Mouse (Mus musculus) erythroblast, adult 5-6 weeks (primary cell): ENCODE results near the gene DXBay18. TPM values are rescaled to one million over a fixed set of nuclear protein-coding genes. Genes with fewer than 3 reads are reported as not detected.
"Not testable (repeated sequence)": the region's sequence is repeated elsewhere in the genome, so short reads cannot be mapped to it uniquely, and the experiment has no call there.

Source experiments
- ATAC-seq: replicated peaks from 2 replicates; pipeline ENCODE4 v1.8.0; 2016; ENCODE audit warnings: moderate number of reproducible peaks, mild to moderate bottlenecking, moderate TSS enrichment, inconsistent platforms; ENCODE audit not compliant: poor library complexity, low FRiP score, severe bottlenecking
- total RNA-seq, 2 experiments: library from RNA; stranded (forward) in 1 of 2; stranded (reverse) in 1 of 2; fragments of 150-400 nt in 1 of 2; fragments of 200-764, 138-1000 nt in 1 of 2; gene quantifications; 2 replicates each; pipeline versions ENCODE4 v1.2.3 to v1.2.4; 2015 to 2017; ENCODE audit warnings: low replicate concordance in 2 of 2

DXBay18 gene
- not detected in 2 replicates for total RNA-seq (2015; ENCODE audit: low replicate concordance)
- not detected in 2 replicates for total RNA-seq (2017; ENCODE audit: low replicate concordance)

DNA sequence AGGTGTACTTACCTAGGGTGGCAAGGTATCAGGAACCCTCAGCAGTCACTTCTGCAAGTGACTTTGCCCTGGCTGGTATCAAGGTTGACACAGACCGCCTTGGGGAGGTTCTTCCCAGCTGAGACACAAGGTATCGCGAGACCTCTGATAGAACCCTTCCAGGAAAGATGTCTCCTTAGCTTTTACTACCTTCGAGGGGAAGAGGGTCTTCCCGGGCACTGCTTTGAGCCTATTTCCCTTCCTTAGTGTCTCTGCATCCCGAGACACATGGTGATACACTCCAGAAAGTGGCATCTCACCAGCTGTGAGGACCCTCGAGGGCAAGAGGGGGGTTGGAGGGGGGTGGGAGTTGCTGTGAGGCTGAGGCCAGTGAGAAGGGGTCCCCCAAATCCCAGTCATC, at the start of gene DXBay18:
TSS of gene DXBay18 (minus strand) at position 101 of the 400 bp plus-strand sequence.
- ATAC-seq: not testable (repeated sequence)

DNA sequence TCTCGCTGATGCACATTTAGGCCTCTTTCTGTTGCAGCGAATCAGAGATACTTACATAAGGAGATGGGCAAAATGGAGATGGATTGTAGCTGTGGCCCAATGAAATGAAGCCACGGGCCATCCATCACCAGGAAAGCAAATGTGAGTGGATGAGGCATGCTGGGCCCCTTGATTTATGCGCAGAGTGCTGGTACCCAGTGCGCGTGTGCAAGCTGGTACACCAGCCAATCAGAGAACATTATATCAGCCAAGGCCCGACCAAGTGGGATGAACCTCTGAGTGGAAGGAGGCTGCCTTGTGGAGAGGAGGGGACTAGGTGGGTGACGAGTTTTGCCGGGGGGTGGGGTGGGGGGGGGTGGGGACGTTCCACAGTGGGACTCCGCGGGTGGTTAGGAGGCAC, 42.7 kb upstream of the DXBay18 start, which contains the start of gene Xlr3b:
TSS of gene Xlr3b (plus strand) at position 274 of the 400 bp plus-strand sequence.
- ATAC-seq: not testable (repeated sequence)

DNA sequence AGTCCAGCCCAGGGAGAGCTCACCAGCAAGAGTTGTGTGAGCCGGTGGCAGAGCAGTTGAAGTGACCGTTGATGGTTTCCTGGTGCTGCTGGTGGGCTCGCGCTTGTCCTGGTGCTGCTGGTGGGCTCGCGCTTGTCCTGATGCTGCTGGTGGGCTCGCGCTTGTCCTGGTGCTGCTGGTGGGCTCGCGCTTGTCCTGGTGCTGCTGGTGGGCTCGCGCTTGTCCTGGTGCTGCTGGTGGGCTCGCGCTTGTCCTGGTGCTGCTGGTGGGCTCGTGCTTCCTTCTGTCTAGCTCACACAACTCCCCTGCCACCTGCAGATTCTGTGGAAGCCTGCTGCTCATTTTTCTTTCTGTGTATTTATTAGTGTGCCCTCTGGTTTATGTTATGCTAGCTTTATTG, 27.6 kb upstream of the DXBay18 start, which contains the start of gene Spin2d:
TSS of gene Spin2d (minus strand) at position 101 of the 400 bp plus-strand sequence.
- ATAC-seq: not testable (repeated sequence)

DNA sequence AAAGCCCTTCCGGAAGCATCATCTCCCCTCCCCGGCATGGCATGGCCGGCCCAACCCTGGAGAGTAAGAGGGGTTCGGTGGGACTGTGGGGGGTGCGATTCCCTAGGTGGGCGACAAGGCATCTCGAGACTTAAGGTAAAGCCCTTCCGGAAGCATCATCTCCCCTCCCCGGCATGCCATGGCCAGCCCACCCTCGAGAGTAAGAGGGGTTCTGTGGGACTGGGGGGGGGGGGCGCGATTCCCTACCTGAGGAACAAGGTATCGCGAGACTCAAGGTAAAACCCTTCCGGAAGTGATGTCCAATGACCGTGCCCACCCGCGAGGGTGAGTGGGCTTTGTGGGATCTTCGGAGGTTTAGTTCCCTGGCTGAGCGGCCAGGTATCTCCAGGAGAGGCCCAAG, 754 bp downstream of the DXBay18 start, which contains the start of gene Xlr5b:
TSS of gene Xlr5b (plus strand) at position 301 of the 400 bp plus-strand sequence.
- ATAC-seq: not testable (repeated sequence)

DNA sequence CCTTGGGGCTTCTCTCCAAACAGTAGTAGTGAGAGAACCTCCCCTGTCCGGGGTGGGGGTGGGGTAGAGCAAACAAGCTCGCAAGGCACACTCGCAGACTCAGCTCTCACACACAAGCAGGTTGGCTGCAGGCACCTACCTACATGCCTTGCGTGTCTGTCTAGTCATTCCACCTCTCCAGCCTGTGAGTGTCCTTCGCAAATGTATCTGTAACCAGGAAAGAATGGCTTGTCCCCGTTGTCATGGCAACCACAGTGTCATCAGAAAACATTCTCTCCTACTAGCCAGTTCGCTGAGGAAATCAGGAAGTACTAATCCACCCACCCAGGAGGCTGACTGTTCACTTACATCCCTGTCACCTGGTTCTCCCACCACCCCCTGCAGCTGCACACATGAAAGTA, 6.0 kb downstream of the DXBay18 start:
- not testable (repeated sequence) for ATAC-seq

DNA sequence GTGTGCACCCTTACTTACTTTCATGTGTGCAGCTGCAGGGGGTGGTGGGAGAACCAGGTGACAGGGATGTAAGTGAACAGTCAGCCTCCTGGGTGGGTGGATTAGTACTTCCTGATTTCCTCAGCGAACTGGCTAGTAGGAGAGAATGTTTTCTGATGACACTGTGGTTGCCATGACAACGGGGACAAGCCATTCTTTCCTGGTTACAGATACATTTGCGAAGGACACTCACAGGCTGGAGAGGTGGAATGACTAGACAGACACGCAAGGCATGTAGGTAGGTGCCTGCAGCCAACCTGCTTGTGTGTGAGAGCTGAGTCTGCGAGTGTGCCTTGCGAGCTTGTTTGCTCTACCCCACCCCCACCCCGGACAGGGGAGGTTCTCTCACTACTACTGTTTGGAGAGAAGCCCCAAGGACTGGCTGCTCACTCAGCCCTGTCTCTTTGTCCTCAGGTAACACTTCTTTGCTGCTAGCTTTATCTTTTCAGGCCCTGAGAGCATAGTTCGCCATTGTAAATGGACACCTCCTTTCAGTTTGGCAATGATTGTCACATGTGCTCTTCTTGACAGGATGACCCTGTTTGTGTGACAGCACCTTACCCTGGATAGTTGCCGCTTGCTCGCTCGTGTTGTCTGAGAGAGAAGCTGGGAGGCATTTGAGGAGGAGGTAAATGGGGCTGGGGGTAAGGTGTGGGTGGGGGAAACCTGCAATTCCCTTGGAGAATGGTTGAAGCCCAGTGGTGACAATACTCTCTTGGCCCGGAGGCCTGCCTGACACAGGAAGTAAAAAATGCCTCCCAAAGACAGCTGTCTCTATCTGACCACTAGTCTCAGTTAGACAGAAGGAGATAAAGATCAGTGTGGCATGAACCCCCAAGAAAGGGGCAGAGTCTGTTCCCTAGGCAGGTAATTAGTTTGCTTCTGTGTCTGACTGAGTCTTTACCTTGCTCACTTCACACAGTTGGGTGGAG, 26.1 kb downstream of the DXBay18 start:
- ATAC-seq: not testable (repeated sequence)

DNA sequence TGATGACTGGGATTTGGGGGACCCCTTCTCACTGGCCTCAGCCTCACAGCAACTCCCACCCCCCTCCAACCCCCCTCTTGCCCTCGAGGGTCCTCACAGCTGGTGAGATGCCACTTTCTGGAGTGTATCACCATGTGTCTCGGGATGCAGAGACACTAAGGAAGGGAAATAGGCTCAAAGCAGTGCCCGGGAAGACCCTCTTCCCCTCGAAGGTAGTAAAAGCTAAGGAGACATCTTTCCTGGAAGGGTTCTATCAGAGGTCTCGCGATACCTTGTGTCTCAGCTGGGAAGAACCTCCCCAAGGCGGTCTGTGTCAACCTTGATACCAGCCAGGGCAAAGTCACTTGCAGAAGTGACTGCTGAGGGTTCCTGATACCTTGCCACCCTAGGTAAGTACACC, 32.5 kb downstream of the DXBay18 start, which contains the start of gene Gm14685:
TSS of gene Gm14685 (plus strand) at position 301 of the 400 bp plus-strand sequence.
- ATAC-seq: not testable (repeated sequence)

DNA sequence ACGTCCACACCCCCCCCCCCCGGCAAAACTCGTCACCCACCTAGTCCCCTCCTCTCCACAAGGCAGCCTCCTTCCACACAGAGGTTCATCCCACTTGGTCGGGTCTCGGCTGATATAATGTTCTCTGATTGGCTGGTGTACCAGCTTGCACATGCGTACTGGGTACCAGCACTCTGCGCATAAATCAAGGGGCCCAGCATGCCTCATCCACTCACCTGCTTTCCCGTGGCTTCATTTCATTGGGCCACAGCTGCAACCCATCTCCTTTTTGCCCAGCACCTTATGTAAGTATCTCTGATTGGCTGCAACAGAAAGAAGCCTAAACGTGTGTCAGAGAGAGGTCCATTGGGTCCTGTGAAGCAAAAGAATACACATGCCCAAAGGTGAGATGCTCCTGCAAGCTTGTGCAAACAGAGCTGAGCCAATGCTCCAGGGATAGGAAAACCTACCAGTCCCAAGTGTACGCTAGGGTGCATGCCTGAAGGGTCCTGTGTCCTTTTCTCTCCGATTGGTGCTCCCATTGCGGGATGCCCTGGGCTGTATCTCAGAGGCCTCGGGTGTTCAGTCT, 52.2 kb downstream of the DXBay18 start, which contains the start of gene Xlr3a:
TSS of gene Xlr3a (minus strand) at position 155 of the 568 bp plus-strand sequence.
- not testable (repeated sequence) for ATAC-seq

Other genes with a start within 250 kb of the DXBay18 start
- 11.9 and 15.6 TPM in 2 replicates for gene Cetn2, start 231.0 kb downstream of the DXBay18 start, total RNA-seq (2015; ENCODE audit: low replicate concordance)
- 19.0 and 27.2 TPM in 2 replicates for gene Cetn2, start 231.0 kb downstream of the DXBay18 start, total RNA-seq (2017; ENCODE audit: low replicate concordance)
- gene Nsdhl, start 230.9 kb downstream of the DXBay18 start, total RNA-seq (2015; ENCODE audit: low replicate concordance): 4.0 and 20.6 TPM in 2 replicates
- 4.0 and 4.8 TPM in 2 replicates for gene Nsdhl, start 230.9 kb downstream of the DXBay18 start, total RNA-seq (2017; ENCODE audit: low replicate concordance)
- not detected in 2 replicates for gene Zfp185, start 162.1 kb downstream of the DXBay18 start, total RNA-seq (2015; ENCODE audit: low replicate concordance)
- gene Zfp185, start 162.1 kb downstream of the DXBay18 start, total RNA-seq (2017; ENCODE audit: low replicate concordance): not detected in 2 replicates
- not detected in 2 replicates for gene Pnma5, start 112.3 kb downstream of the DXBay18 start, total RNA-seq (2015; ENCODE audit: low replicate concordance)
- gene Pnma5, start 112.3 kb downstream of the DXBay18 start, total RNA-seq (2017; ENCODE audit: low replicate concordance): not detected in 2 replicates
- not detected in 2 replicates for gene Pnma3, start 84.7 kb downstream of the DXBay18 start, total RNA-seq (2015; ENCODE audit: low replicate concordance)
- not detected in 2 replicates for gene Pnma3, start 84.7 kb downstream of the DXBay18 start, total RNA-seq (2017; ENCODE audit: low replicate concordance)
- gene Xlr4a, start 67.0 kb downstream of the DXBay18 start, total RNA-seq (2015; ENCODE audit: low replicate concordance): 2.9 TPM in 1 of 2 replicates, not detected in the other
- gene Xlr4a, start 67.0 kb downstream of the DXBay18 start, total RNA-seq (2017; ENCODE audit: low replicate concordance): 6.5 TPM in 1 of 2 replicates, not detected in the other
- gene Xlr3a, start 52.4 kb downstream of the DXBay18 start, total RNA-seq (2015; ENCODE audit: low replicate concordance): not detected in 2 replicates
- gene Xlr3a, start 52.4 kb downstream of the DXBay18 start, total RNA-seq (2017; ENCODE audit: low replicate concordance): 3.2 TPM in 1 of 2 replicates, not detected in the other
- gene Gm14685, start 32.4 kb downstream of the DXBay18 start, total RNA-seq (2015; ENCODE audit: low replicate concordance): not detected in 2 replicates
- not detected in 2 replicates for gene Gm14685, start 32.4 kb downstream of the DXBay18 start, total RNA-seq (2017; ENCODE audit: low replicate concordance)
- gene Xlr5b, start 654 bp downstream of the DXBay18 start, total RNA-seq (2015; ENCODE audit: low replicate concordance): not detected in 2 replicates
- not detected in 2 replicates for gene Xlr5b, start 654 bp downstream of the DXBay18 start, total RNA-seq (2017; ENCODE audit: low replicate concordance)
- not detected in 2 replicates for gene Spin2d, start 27.5 kb upstream of the DXBay18 start, total RNA-seq (2015; ENCODE audit: low replicate concordance)
- gene Spin2d, start 27.5 kb upstream of the DXBay18 start, total RNA-seq (2017; ENCODE audit: low replicate concordance): not detected in 2 replicates
- gene Xlr3b, start 42.8 kb upstream of the DXBay18 start, total RNA-seq (2015; ENCODE audit: low replicate concordance): 0.63 TPM in 1 of 2 replicates, not detected in the other
- not detected in 2 replicates for gene Xlr3b, start 42.8 kb upstream of the DXBay18 start, total RNA-seq (2017; ENCODE audit: low replicate concordance)
- gene Xlr4b, start 64.9 kb upstream of the DXBay18 start, total RNA-seq (2015; ENCODE audit: low replicate concordance): 2.1 and 6.9 TPM in 2 replicates
- gene Xlr4b, start 64.9 kb upstream of the DXBay18 start, total RNA-seq (2017; ENCODE audit: low replicate concordance): 0.77 and 2.2 TPM in 2 replicates
- gene F8a, start 78.8 kb upstream of the DXBay18 start, total RNA-seq (2015; ENCODE audit: low replicate concordance): 2.5 TPM in 1 of 2 replicates, not detected in the other
- gene F8a, start 78.8 kb upstream of the DXBay18 start, total RNA-seq (2017; ENCODE audit: low replicate concordance): 0.42 and 0.51 TPM in 2 replicates
- gene Xlr4c, start 93.7 kb upstream of the DXBay18 start, total RNA-seq (2015; ENCODE audit: low replicate concordance): not detected in 2 replicates
- gene Xlr4c, start 93.7 kb upstream of the DXBay18 start, total RNA-seq (2017; ENCODE audit: low replicate concordance): 0.94 and 2.9 TPM in 2 replicates
- gene Xlr3c, start 115.9 kb upstream of the DXBay18 start, total RNA-seq (2015; ENCODE audit: low replicate concordance): not detected in 2 replicates
- not detected in 2 replicates for gene Xlr3c, start 115.9 kb upstream of the DXBay18 start, total RNA-seq (2017; ENCODE audit: low replicate concordance)
- gene Xlr5a, start 143.5 kb upstream of the DXBay18 start, total RNA-seq (2015; ENCODE audit: low replicate concordance): not detected in 2 replicates
- not detected in 2 replicates for gene Xlr5a, start 143.5 kb upstream of the DXBay18 start, total RNA-seq (2017; ENCODE audit: low replicate concordance)
- gene Xlr5c, start 143.5 kb upstream of the DXBay18 start, total RNA-seq (2015; ENCODE audit: low replicate concordance): not detected in 2 replicates
- gene Xlr5c, start 143.5 kb upstream of the DXBay18 start, total RNA-seq (2017; ENCODE audit: low replicate concordance): not detected in 2 replicates
- not detected in 2 replicates for gene Gm45015, start 187.4 kb upstream of the DXBay18 start, total RNA-seq (2015; ENCODE audit: low replicate concordance)
- not detected in 2 replicates for gene Gm45015, start 187.4 kb upstream of the DXBay18 start, total RNA-seq (2017; ENCODE audit: low replicate concordance)
- 1.3 and 6.1 TPM in 2 replicates for gene Zfp275, start 193.2 kb upstream of the DXBay18 start, total RNA-seq (2015; ENCODE audit: low replicate concordance)
- gene Zfp275, start 193.2 kb upstream of the DXBay18 start, total RNA-seq (2017; ENCODE audit: low replicate concordance): 0.84 and 1.3 TPM in 2 replicates
- gene Gm18336, start 249.3 kb upstream of the DXBay18 start, total RNA-seq (2015; ENCODE audit: low replicate concordance): not detected in 2 replicates
- gene Gm18336, start 249.3 kb upstream of the DXBay18 start, total RNA-seq (2017; ENCODE audit: low replicate concordance): not detected in 2 replicates